Mouse (Mus musculus): ENCODE results near the gene Col16a1. TPM values are rescaled to one million over a fixed set of nuclear protein-coding genes. Genes with fewer than 3 reads are reported as not detected.

Col16a1 gene
- polyA plus RNA-seq, 1 experiment from 2014 or later: 2.3 TPM

DNA sequence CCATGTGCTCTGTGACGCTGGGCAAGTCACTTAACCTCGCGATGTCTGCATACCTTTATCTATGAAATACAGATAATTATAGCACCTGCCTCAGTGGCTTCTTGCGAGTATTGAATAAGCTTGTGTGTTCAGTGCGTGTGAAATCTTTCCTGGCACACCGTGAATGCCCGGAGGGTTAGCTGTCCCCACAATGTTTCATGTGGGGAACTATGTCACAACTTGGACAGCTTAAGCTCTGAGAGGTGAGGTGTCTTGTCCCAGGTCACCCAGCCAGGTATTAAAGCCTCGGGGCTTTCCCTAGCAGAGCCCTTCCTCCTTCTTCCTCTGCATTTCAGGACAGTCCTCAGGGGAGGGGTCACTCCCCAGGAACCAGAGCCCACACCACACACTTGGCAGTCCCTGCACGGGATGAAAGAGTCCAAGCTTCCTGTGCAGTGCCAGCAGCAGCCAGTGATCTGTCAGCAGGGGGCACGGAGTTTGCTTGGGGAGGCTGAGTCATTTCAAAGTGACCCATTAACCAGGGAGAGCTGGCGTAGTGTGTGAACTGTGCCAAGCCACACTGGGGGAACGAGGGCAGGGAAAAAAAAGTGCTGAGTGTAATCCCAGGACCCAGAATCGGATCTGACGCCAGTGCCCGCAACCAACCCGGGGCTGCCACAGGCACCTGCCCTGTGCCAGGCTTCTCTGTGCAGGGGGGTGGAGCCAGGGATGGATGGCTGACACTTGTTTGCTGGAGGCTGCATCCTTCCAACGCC is 27.3 kb downstream of the Col16a1 start:
- WGBS (ENCODE audit: insufficient replicate concordance): 61% methylated on average over 17 of the region's 17 CpGs
- TF ChIP-seq EP300 (IDR thresholded peaks at IDR 0.05; ENCODE audit: low read depth): no peak
- Histone ChIP-seq H3K27ac (ENCODE audit: low read depth) (no peak overlapping the region), H3K4me2 (ENCODE audit: low read depth, low read length) (no peak overlapping the region), H3K36me3 (replicated peaks; ENCODE audit: insufficient read depth, low read length) (no peaks in the 10 kb centered on the region), H3K9me3 (ENCODE audit: low read length) (no peaks in the 10 kb centered on the region), H3K27me3 (ENCODE audit: insufficient read depth, low read length) (peaks cover 12% of the 10 kb centered on the region; the same call in 1 of the 2 replicates), H3K4me1 (ENCODE audit: insufficient read depth) (no peaks in the 10 kb centered on the region), H3K4me3 (ENCODE audit: low read depth, low read length) (no peak overlapping the region), H3K9ac (replicated peaks) (no peak overlapping the region)
- DNase-seq: no peak
- no peak for ATAC-seq

DNA sequence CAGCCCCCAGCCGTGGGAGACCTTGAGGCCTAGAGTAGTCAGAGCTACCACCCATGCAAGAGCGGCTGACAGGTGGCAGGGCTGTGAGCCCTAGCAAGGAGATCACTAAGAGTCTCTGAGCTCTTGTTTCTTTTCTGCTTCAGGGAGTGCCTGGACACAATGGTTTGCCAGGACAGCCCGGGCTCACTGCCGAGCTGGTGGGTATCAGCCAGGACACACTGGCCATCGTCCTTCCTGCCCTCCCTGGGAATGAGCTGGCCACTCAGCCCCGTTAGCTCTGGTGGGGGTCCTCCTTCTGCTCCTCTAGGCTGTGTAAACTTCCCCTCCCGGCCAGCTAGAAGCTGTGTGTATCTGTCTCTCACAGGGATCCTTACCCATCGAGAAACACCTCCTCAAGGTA is 29.2 kb downstream of the Col16a1 start:
- DNase-seq (no peak), ATAC-seq (no peak)
- Histone ChIP-seq H3K4me2 (ENCODE audit: low read depth, low read length) (no peak overlapping the region), H3K27ac (ENCODE audit: low read depth) (no peak overlapping the region), H3K27me3 (ENCODE audit: insufficient read depth, low read length) (peaks cover 12% of the 10 kb centered on the region; the same call in 1 of the 2 replicates), H3K9ac (replicated peaks) (no peak overlapping the region), H3K4me1 (ENCODE audit: insufficient read depth) (no peaks in the 10 kb centered on the region), H3K36me3 (replicated peaks; ENCODE audit: insufficient read depth, low read length) (no peaks in the 10 kb centered on the region), H3K4me3 (ENCODE audit: low read depth, low read length) (no peak overlapping the region), H3K9me3 (ENCODE audit: low read length) (no peaks in the 10 kb centered on the region)
- TF ChIP-seq CTCF (IDR thresholded peaks at IDR 0.05; ENCODE audit: low read depth) (no peak), EP300 (IDR thresholded peaks at IDR 0.05; ENCODE audit: low read depth) (no peak)
- 43% methylated on average over 8 of the region's 8 CpGs for WGBS (ENCODE audit: insufficient replicate concordance)

DNA sequence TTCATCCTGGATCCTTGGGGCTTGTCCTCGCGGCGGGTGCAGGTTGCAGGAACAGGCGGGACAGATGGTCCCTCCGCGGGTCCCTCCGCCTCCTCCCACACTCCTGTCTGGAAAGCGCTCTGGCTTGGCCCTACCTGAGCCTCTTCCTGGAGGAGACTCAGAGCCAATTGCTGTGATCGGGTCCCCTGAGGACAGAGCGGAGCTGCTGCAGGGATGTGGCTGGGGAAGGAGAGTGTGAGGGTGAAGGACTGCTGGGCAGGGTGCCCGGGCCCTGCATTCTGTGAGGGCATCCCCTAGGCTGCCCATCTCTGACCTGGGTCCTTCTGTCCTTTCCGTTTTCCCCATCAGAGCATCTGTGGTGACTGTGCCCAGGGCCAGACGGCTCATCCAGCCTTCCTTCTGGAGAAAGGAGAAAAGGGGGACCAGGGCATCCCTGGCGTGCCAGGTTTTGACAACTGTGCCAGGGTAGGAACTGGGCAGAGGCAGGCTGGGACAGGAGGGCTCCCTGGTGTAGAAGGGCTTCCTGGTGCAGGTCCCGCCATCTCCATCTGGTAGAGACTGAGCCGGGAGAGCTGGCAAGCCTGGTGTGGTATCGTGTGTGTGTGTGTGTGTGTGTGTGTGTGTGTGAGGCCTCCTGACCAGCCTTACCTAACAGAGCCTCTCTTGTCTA is 31.3 kb downstream of the Col16a1 start:
- DNase-seq: no peak
- Histone ChIP-seq H3K9me3 (ENCODE audit: low read length) (no peaks in the 10 kb centered on the region), H3K4me1 (ENCODE audit: insufficient read depth) (no peaks in the 10 kb centered on the region), H3K27me3 (ENCODE audit: insufficient read depth, low read length) (peaks cover 12% of the 10 kb centered on the region; the same call in 1 of the 2 replicates), H3K27ac (ENCODE audit: low read depth) (no peak overlapping the region), H3K4me3 (ENCODE audit: low read depth, low read length) (no peak overlapping the region), H3K9ac (replicated peaks) (no peak overlapping the region), H3K36me3 (replicated peaks; ENCODE audit: insufficient read depth, low read length) (no peaks in the 10 kb centered on the region), H3K4me2 (ENCODE audit: low read depth, low read length) (no peak overlapping the region)
- no peak for ATAC-seq
- TF ChIP-seq CTCF (IDR thresholded peaks at IDR 0.05; ENCODE audit: low read depth) (no peak), EP300 (IDR thresholded peaks at IDR 0.05; ENCODE audit: low read depth) (no peak)
- 60% methylated on average over 17 of the region's 17 CpGs for WGBS (ENCODE audit: insufficient replicate concordance)

DNA sequence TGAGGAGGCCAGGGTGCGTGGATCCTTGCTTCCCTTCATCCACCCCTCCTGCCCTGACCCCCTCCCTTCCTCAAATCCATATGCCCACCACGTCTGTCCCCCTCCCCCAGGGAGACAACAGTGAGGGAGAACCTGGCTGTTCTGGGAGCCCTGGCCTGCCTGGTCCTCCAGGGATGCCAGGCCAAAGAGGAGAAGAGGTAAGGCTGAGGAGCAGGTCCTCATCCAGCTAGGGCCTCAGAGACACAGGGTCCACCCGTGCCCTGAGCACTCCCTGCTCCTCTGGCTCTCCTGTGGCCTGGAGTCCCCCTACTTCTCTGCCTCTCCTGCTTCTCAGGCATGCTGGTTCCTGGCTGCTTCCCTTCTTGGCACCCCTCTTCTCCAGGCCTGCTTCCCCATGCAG is 31.9 kb downstream of the Col16a1 start:
- Histone ChIP-seq H3K9ac (replicated peaks) (no peak overlapping the region), H3K4me1 (ENCODE audit: insufficient read depth) (no peaks in the 10 kb centered on the region), H3K4me3 (ENCODE audit: low read depth, low read length) (no peak overlapping the region), H3K27ac (ENCODE audit: low read depth) (no peak overlapping the region), H3K9me3 (ENCODE audit: low read length) (no peaks in the 10 kb centered on the region), H3K4me2 (ENCODE audit: low read depth, low read length) (no peak overlapping the region), H3K27me3 (ENCODE audit: insufficient read depth, low read length) (peaks cover 12% of the 10 kb centered on the region; the same call in 1 of the 2 replicates), H3K36me3 (replicated peaks; ENCODE audit: insufficient read depth, low read length) (no peaks in the 10 kb centered on the region)
- 50% methylated on average over 3 of the region's 3 CpGs for WGBS (ENCODE audit: insufficient replicate concordance)
- no peak for DNase-seq
- ATAC-seq: no peak
- TF ChIP-seq EP300 (IDR thresholded peaks at IDR 0.05; ENCODE audit: low read depth): no peak
- no peak for TF ChIP-seq CTCF (IDR thresholded peaks at IDR 0.05; ENCODE audit: low read depth)

DNA sequence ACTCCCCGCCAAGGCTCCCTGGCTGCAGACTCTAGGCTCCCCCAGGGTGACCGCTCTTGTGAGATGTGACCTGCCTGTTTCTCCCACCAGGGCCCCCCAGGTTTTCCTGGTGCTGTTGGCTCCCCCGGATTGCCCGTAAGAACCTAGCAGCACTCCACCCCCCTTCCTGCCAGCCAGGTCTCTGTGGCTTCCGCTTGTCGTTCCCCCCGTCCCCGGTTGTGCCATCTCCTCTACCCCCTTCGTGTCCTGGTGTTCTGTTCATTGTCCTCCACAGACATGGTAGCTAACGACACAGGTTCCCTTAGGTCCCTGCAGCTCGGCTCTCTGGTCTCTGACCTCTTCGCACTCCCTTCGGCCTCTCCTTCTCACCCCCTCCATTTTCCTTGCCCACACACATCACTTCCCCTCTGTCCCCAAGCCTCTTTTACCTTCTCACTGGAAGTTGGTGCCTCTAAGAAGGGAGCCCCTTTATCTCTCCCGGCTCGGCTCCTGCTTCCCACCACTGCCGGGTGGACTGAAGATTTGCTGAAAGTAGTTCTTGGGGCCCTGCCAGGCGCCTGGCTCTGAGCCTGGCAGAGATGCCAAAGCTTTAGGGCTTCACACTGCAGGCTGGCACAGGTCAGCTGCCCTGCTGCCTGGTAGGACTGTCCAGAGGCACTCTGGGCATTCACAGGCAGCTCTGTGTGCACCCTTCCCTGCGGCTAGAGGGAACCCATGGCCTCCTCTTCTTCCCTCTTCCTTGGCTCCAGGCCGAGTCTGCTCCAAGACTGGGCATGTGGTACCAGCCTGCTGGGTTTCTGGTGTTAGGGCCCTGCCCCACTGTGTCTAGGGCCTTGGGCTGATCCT is 33.9 kb downstream of the Col16a1 start:
- H3K9ac ChIP-seq (replicated peaks): no peak overlapping the region
- ATAC-seq (no peak), DNase-seq (no peak)
- no peak overlapping the region for H3K4me3 ChIP-seq (ENCODE audit: low read depth, low read length)
- no peak overlapping the region for H3K27ac ChIP-seq (ENCODE audit: low read depth)
- no peak overlapping the region for H3K4me2 ChIP-seq (ENCODE audit: low read depth, low read length)
- H3K4me1 ChIP-seq (ENCODE audit: insufficient read depth): no peaks in the 10 kb centered on the region
- TF ChIP-seq CTCF (IDR thresholded peaks at IDR 0.05; ENCODE audit: low read depth): no peak
- no peak for TF ChIP-seq EP300 (IDR thresholded peaks at IDR 0.05; ENCODE audit: low read depth)
- no peaks in the 10 kb centered on the region for H3K9me3 ChIP-seq (ENCODE audit: low read length)
- peaks cover 10% of the 10 kb centered on the region; the same call in 1 of the 2 replicates for H3K27me3 ChIP-seq (ENCODE audit: insufficient read depth, low read length)
- WGBS (ENCODE audit: insufficient replicate concordance): 56% methylated on average over 19 of the region's 19 CpGs
- H3K36me3 ChIP-seq (replicated peaks; ENCODE audit: insufficient read depth, low read length): no peaks in the 10 kb centered on the region

DNA sequence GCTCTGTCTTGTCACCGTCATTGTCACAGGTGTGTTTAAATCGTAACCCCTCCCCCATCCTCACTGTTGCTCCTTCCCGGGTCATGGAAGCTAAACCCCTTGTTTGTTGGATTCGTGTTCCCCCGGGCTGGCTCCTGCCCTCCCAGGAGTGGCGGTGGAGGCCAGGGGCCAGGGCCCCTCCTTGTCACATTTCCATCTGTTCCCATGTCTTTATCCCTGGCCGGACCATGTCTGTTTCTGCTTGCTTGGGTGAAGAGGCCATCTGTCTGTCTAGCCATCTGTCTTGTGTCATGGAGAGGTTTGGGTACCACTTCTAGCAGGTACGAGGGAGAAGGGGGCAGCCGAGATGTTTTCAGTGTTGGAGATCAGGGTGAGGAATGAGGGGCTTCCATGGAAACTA is 34.6 kb downstream of the Col16a1 start:
- no peak for DNase-seq

More for the DNA sequence above, 34.6 kb downstream of the Col16a1 start:
- no peaks in the 10 kb centered on the region for H3K4me1 ChIP-seq (ENCODE audit: insufficient read depth)
- no peak for ATAC-seq
- no peaks in the 10 kb centered on the region for H3K36me3 ChIP-seq (replicated peaks; ENCODE audit: insufficient read depth, low read length)
- H3K9me3 ChIP-seq (ENCODE audit: low read length): no peaks in the 10 kb centered on the region
- no peak overlapping the region for H3K27ac ChIP-seq (ENCODE audit: low read depth)
- H3K4me3 ChIP-seq (ENCODE audit: low read depth, low read length): no peak overlapping the region
- H3K27me3 ChIP-seq (ENCODE audit: insufficient read depth, low read length): peaks cover 9% of the 10 kb centered on the region; the same call in 1 of the 2 replicates
- TF ChIP-seq EP300 (IDR thresholded peaks at IDR 0.05; ENCODE audit: low read depth) (no peak), CTCF (IDR thresholded peaks at IDR 0.05; ENCODE audit: low read depth) (no peak)
- 54% methylated on average over 9 of the region's 9 CpGs for WGBS (ENCODE audit: insufficient replicate concordance)
- H3K9ac ChIP-seq (replicated peaks): no peak overlapping the region
- H3K4me2 ChIP-seq (ENCODE audit: low read depth, low read length): no peak overlapping the region
